Mouse (Mus musculus) midbrain, postnatal 0 days (tissue): ENCODE measurements at regions not wholly inside any gene's neighbourhood (a gene's known extent, or its start where the extent isn't known, plus 50 kb on each side); places are given as distances from the start of the nearest gene placed in this dataset.

Source experiments
- ATAC-seq: fragments of 200-750 bp; cut with Nextera tagmentation; 2 replicates; pipeline ENCODE4 v1.8.0; 2017; ENCODE audit warnings: moderate number of reproducible peaks, mild to moderate bottlenecking, moderate TSS enrichment, moderate library complexity; ENCODE audit not compliant: low FRiP score
- DNase-seq: peaks from one replicate; pipeline ENCODE4 v3.0.0-alpha.2; 2015; ENCODE audit warnings: low spot score
- H3K27ac ChIP-seq: fragments of 300-500 bp; sonication (generic); 2 replicates; pipeline ENCODE4 v1.5.1; 2014; ENCODE audit warnings: low read depth, mild to moderate bottlenecking, low read length, mixed read lengths
- H3K27me3 ChIP-seq: fragments of 300-500 bp; sonication (generic); 2 replicates; pipeline ENCODE4 v1.6.1; 2014; ENCODE audit warnings: low read length, control low read depth, mixed read lengths; ENCODE audit not compliant: insufficient read depth
- H3K36me3 ChIP-seq: fragments of 300-500 bp; sonication (generic); 2 replicates; pipeline ENCODE4 v1.6.1; 2014; ENCODE audit warnings: low read length, control low read depth, mixed read lengths; ENCODE audit not compliant: insufficient read depth
- H3K4me1 ChIP-seq: fragments of 300-500 bp; sonication (generic); 2 replicates; pipeline ENCODE4 v1.6.1; 2014; ENCODE audit warnings: mild to moderate bottlenecking, control low read depth, antibody characterized with exemption, low read length, mixed read lengths; ENCODE audit not compliant: insufficient read depth
- H3K4me2 ChIP-seq: fragments of 300-500 bp; sonication (generic); 2 replicates; pipeline ENCODE4 v1.6.1; 2014; ENCODE audit warnings: low read depth, mild to moderate bottlenecking, low read length, mixed read lengths; ENCODE audit not compliant: poor library complexity, severe bottlenecking
- H3K4me3 ChIP-seq: fragments of 300-500 bp; sonication (generic); 2 replicates; pipeline ENCODE4 v1.5.1; 2014; ENCODE audit warnings: low read depth, mild to moderate bottlenecking, low read length, moderate library complexity
- H3K9ac ChIP-seq: fragments of 300-500 bp; sonication (generic); replicated peaks from 2 replicates; pipeline ENCODE4 v1.6.1; 2014; ENCODE audit warnings: mild to moderate bottlenecking, low read length, moderate library complexity, mixed read lengths; ENCODE audit not compliant: poor library complexity, severe bottlenecking
- H3K9me3 ChIP-seq: fragments of 300-500 bp; sonication (generic); 2 replicates; pipeline ENCODE4 v1.6.1; 2016; ENCODE audit warnings: low read length, control low read depth
- CTCF ChIP-seq: IDR thresholded peaks from 2 replicates; pipeline ENCODE4 v1.5.1; 2016; ENCODE audit warnings: antibody characterized with exemption, mild to moderate bottlenecking
- WGBS: fragments of 180-500 bp; shearing (Covaris S2); extraction: QIAGEN DNeasy Blood & Tissue Kit; methylation state at CpG from one replicate; pipeline ENCODE4 v1.1.7; 2014; 5-methylcytosine and 5-hydroxymethylcytosine counted together

GRCm38 (mm10) chr17:88307826-88308225, 132.7 kb upstream of the Foxn2 start:
- no peak for ATAC-seq
- Histone ChIP-seq H3K4me1 (no peaks in the 10 kb centered on the region), H3K27me3 (no peaks in the 10 kb centered on the region), H3K4me3 (no peak overlapping the region), H3K36me3 (no peaks in the 10 kb centered on the region), H3K9me3 (no peaks in the 10 kb centered on the region), H3K27ac (no peak overlapping the region), H3K9ac (no peak overlapping the region), H3K4me2 (no peak overlapping the region)
- no peak for DNase-seq
- no peak for TF ChIP-seq CTCF
- WGBS = 93% methylated on average over 9 of the region's 9 CpGs

- Histone ChIP-seq H3K4me3 (no peak overlapping the region), H3K36me3 (no peaks in the 10 kb centered on the region), H3K9ac (no peak overlapping the region), H3K4me2 (no peak overlapping the region), H3K9me3 (no peaks in the 10 kb centered on the region), H3K4me1 (no peaks in the 10 kb centered on the region), H3K27me3 (no peaks in the 10 kb centered on the region), H3K27ac (no peak overlapping the region)
- peak; percentile 55 for TF ChIP-seq CTCF
- ATAC-seq (no peak), DNase-seq (peak; percentile 14)
- WGBS = 92% methylated on average over 2 of the region's 2 CpGs
These were observed 127.6 kb upstream of the Foxn2 start for GRCm38 (mm10) chr17:88312876-88313275.

GRCm38 (mm10) chr17:88316213-88316967, 124.1 kb upstream of the Foxn2 start:
- H3K27me3 ChIP-seq = no peaks in the 10 kb centered on the region
- H3K36me3 ChIP-seq = no peaks in the 10 kb centered on the region
- H3K27ac ChIP-seq = no peak overlapping the region
- H3K9ac ChIP-seq = no peak overlapping the region
- peak; percentile 31; the same call in 1 of the 2 replicates for ATAC-seq
- 48% methylated on average over 15 of the region's 15 CpGs for WGBS
- no peaks in the 10 kb centered on the region for H3K4me1 ChIP-seq
- TF ChIP-seq CTCF = no peak
- H3K4me2 ChIP-seq = no peak overlapping the region
- no peak overlapping the region for H3K4me3 ChIP-seq
- DNase-seq = peak; percentile 77
- H3K9me3 ChIP-seq = no peaks in the 10 kb centered on the region

DNA sequence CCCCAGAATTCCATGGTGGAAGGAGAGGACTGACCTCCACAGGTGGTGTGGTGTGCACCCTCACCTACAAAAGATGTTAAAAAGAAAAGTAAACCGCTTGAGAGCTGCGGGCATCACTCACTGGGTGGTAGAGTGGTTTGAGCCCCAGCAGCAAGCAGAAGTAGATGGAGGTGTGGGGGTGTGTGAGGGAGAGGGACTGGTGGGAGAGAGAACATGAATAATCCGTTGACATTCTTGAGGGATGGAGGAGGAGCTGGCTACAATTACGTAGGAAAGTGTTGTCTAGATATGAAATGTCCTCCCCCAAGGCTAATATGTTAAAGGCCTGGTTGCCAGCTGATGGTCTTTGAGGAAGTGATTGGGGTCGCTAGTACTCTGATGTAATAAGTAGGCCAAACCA, 123.2 kb upstream of the Foxn2 start:
- WGBS = 78% methylated on average over 5 of the region's 5 CpGs

GRCm38 (mm10) chr17:88317806-88318205, 122.7 kb upstream of the Foxn2 start:
- no peak for TF ChIP-seq CTCF
- Histone ChIP-seq H3K9me3 (no peaks in the 10 kb centered on the region), H3K27me3 (no peaks in the 10 kb centered on the region), H3K27ac (no peak overlapping the region), H3K4me3 (no peak overlapping the region), H3K9ac (no peak overlapping the region), H3K4me1 (no peaks in the 10 kb centered on the region), H3K4me2 (no peak overlapping the region), H3K36me3 (no peaks in the 10 kb centered on the region)
- WGBS = 89% methylated on average over 7 of the region's 7 CpGs
- ATAC-seq = no peak
- DNase-seq = no peak

More for the DNA sequence above, 123.2 kb upstream of the Foxn2 start:
- H3K4me2 ChIP-seq = no peak overlapping the region
- no peaks in the 10 kb centered on the region for H3K36me3 ChIP-seq
- DNase-seq (no peak), ATAC-seq (no peak)
- no peak for TF ChIP-seq CTCF
- H3K27me3 ChIP-seq = no peaks in the 10 kb centered on the region
- no peaks in the 10 kb centered on the region for H3K4me1 ChIP-seq
- no peak overlapping the region for H3K9ac ChIP-seq
- no peaks in the 10 kb centered on the region for H3K9me3 ChIP-seq
- H3K4me3 ChIP-seq = no peak overlapping the region
- H3K27ac ChIP-seq = no peak overlapping the region

GRCm38 (mm10) chr17:88318207-88318791, 122.2 kb upstream of the Foxn2 start:
- Histone ChIP-seq H3K27me3 (no peaks in the 10 kb centered on the region), H3K4me2 (no peak overlapping the region), H3K9ac (no peak overlapping the region), H3K4me3 (no peak overlapping the region), H3K4me1 (no peaks in the 10 kb centered on the region), H3K36me3 (no peaks in the 10 kb centered on the region), H3K27ac (no peak overlapping the region), H3K9me3 (no peaks in the 10 kb centered on the region)
- no peak for TF ChIP-seq CTCF
- no peak for DNase-seq
- no peak for ATAC-seq
- WGBS = 82% methylated on average over 16 of the region's 16 CpGs
